In genomic region chr3:126639098-126639513, GRCm38 (mm10) we compare ENCODE assay signal across 9 mouse cellular contexts. TPM values are rescaled to one million over a fixed set of nuclear protein-coding genes. Genes with fewer than 3 reads are reported as not detected.
DNase-seq lines count a peak whose midpoint lies in the region; ATAC-seq and TF ChIP-seq lines count a peak whose summit lies in the region.
"Had no signal": no experiment of that assay in that cellular context is flagged by ENCODE, and none has a peak within 500 bp of the region (broad histone marks: within the 10 kb centered on the region; RNA-seq: fewer than 3 reads in every experiment).

No protein-coding gene starts in this region.

- 14% methylated on average over 5 of the region's 5 CpGs for WGBS in heart, embryonic 12.5 days

- in situ Hi-C loops in Patski (cut with MboI; ENCODE audit: low pct_unique_long_range_greater_than_20kb): no loop called here

- POLR2A ChIA-PET in Patski (lab: Charles Lee): no interaction called here

- H3K9me3 ChIP-seq in heart, embryonic 12.5 days (replicated peaks): no peaks in the 10 kb centered on the region
- H3K9me3 ChIP-seq: embryonic facial prominence, embryonic 12.5 days had no signal

- CTCF ChIA-PET in Patski (lab: Charles Lee): interaction anchor here (1.0 to 3.5 kb wide), 4 partner anchors 10 to 24 kb away, joined by 6 to 21 read pairs (median 8); no protein-coding TSS in a partner anchor

- H3K27ac ChIP-seq in heart, embryonic 12.5 days (ENCODE audit: poor library complexity, severe bottlenecking): peak overlapping the region; percentile 93
- H3K27ac ChIP-seq: embryonic facial prominence, embryonic 12.5 days had no signal

- no peak for TF ChIP-seq CTCF in Patski (IDR thresholded peaks at IDR 0.05)

- H3K4me1 ChIP-seq in heart, embryonic 12.5 days (replicated peaks): peaks cover 49% of the 10 kb centered on the region

- peak overlapping the region; percentile 49 for H3K4me2 ChIP-seq in heart, embryonic 12.5 days
- H3K4me2 ChIP-seq: embryonic facial prominence, embryonic 12.5 days had no signal

- peak; percentile 57 for ATAC-seq in Patski
- peak; percentile 78 for ATAC-seq in heart, embryonic 12.5 days (ENCODE audit: insufficient number of reproducible peaks, low FRiP score)

- DNase-seq in heart, adult 11 months: peak; percentile 91
- DNase-seq in heart, postnatal 25 days (ENCODE audit: low spot score): no peak
- peak; percentile 57 for DNase-seq in Patski (ENCODE audit: low read depth, low spot score)
- peak; percentile 22 for DNase-seq in mesoderm, embryonic 11.5 days (ENCODE audit: low read depth, low spot score)
- no peak for DNase-seq in yolk sac, embryonic 10.5 days (ENCODE audit: low spot score)
- DNase-seq in spleen, postnatal 36 days (ENCODE audit: low spot score in 2 of 2): no peak
- no peak for DNase-seq in B cell, adult 2 months

- intact Hi-C loops in heart, postnatal 25 days (cut with DNase I): no loop called here

- no peaks in the 10 kb centered on the region for H3K27me3 ChIP-seq in Patski
- H3K27me3 ChIP-seq in heart, embryonic 12.5 days (replicated peaks): no peaks in the 10 kb centered on the region
- H3K27me3 ChIP-seq: embryonic facial prominence, embryonic 12.5 days had no signal

- H3K4me3 ChIP-seq in heart, embryonic 12.5 days: no peak overlapping the region
- H3K4me3 ChIP-seq: embryonic facial prominence, embryonic 12.5 days had no signal

- no peaks in the 10 kb centered on the region for H3K36me3 ChIP-seq in heart, embryonic 12.5 days
- H3K36me3 ChIP-seq: embryonic facial prominence, embryonic 12.5 days had no signal

- H3K9ac ChIP-seq in heart, embryonic 12.5 days: no peak overlapping the region
- H3K9ac ChIP-seq: embryonic facial prominence, embryonic 12.5 days had no signal

RNA-seq across cellular contexts. Expression of gene Camk2d, which starts 43.0 kb away (rescaled TPM):
- total RNA-seq in heart, postnatal 25 days (2021): 100 to 1,000 TPM; 150 to 154 TPM
- polyA plus RNA-seq in Patski (2021): 99.0 TPM
- 125 and 136 TPM in 2 replicates for polyA plus RNA-seq in heart, embryonic 12.5 days (2016; fragmentation: Nextera tagmentation; extraction: Ambion mirVana)

Comparison
In these comparisons a context has a peak if more than half of its experiments do, and no peak if none do; other contexts are left out.
1. DNase-seq: peak in heart, adult 11 months (single experiment), Patski (single experiment) and mesoderm, embryonic 11.5 days (single experiment); none in heart, postnatal 25 days (single experiment), yolk sac, embryonic 10.5 days (single experiment), spleen, postnatal 36 days (0 of 2) and B cell, adult 2 months (0 of 2).